Mouse (Mus musculus) embryonic facial prominence, embryonic 13.5 days (tissue): Measurements from ENCODE around the gene Ppfia4. TPM values are rescaled to one million over a fixed set of nuclear protein-coding genes. Genes with fewer than 3 reads are reported as not detected.
A peak's percentile ranks its signal among the peaks of the same experiment; 100 is the strongest.

Experiments
- ATAC-seq: fragments of 200-750 bp; cut with Nextera tagmentation; 2 replicates; pipeline ENCODE4 v1.8.0; 2017; ENCODE audit warnings: low read depth; ENCODE audit not compliant: insufficient number of reproducible peaks, insufficient read depth, low FRiP score, low TSS enrichment
- H3K27ac ChIP-seq: fragments of 300-500 bp; sonication (generic); 2 replicates; pipeline ENCODE4 v1.5.1; 2015; ENCODE audit warnings: moderate library complexity, mild to moderate bottlenecking, inconsistent platforms
- H3K27me3 ChIP-seq: fragments of 300-500 bp; sonication (generic); 2 replicates; pipeline ENCODE4 v1.6.1; 2015; ENCODE audit warnings: mild to moderate bottlenecking, inconsistent platforms
- H3K36me3 ChIP-seq: fragments of 300-500 bp; sonication (generic); 2 replicates; pipeline ENCODE4 v1.6.1; 2015; ENCODE audit warnings: mild to moderate bottlenecking, inconsistent platforms
- H3K4me1 ChIP-seq: fragments of 300-500 bp; sonication (generic); 2 replicates; pipeline ENCODE4 v1.6.1; 2015; ENCODE audit warnings: inconsistent platforms
- H3K4me2 ChIP-seq: fragments of 300-500 bp; sonication (generic); 2 replicates; pipeline ENCODE4 v1.6.1; 2015; ENCODE audit warnings: moderate library complexity, mild to moderate bottlenecking, inconsistent platforms
- H3K4me3 ChIP-seq: fragments of 300-500 bp; sonication (generic); 2 replicates; pipeline ENCODE4 v1.5.1; 2015; ENCODE audit warnings: mild to moderate bottlenecking, inconsistent platforms
- H3K9ac ChIP-seq: fragments of 300-500 bp; sonication (generic); 2 replicates; pipeline ENCODE4 v1.6.1; 2015; ENCODE audit warnings: mild to moderate bottlenecking, inconsistent platforms
- H3K9me3 ChIP-seq: fragments of 300-500 bp; sonication (generic); 2 replicates; pipeline ENCODE4 v1.6.1; 2016; ENCODE audit warnings: inconsistent platforms
- whole genome bisulfite sequencing: fragments of 180-500 bp; shearing (Covaris S2); methylation state at CpG from one replicate; pipeline ENCODE4 v1.1.7; 2015; ENCODE audit warnings: mixed read lengths; 5-methylcytosine and 5-hydroxymethylcytosine counted together
- polyA plus RNA-seq: library from polyadenylated mRNA; unstranded; fragments of >200 nt; fragmentation: Nextera tagmentation; extraction: Ambion mirVana; gene quantifications from 2 replicates; pipeline ENCODE4 v1.2.1, GENCODE M21; 2015

The Ppfia4 gene
- polyA plus RNA-seq, 1 experiment from 2014 or later, result 5.0 TPM

DNA sequence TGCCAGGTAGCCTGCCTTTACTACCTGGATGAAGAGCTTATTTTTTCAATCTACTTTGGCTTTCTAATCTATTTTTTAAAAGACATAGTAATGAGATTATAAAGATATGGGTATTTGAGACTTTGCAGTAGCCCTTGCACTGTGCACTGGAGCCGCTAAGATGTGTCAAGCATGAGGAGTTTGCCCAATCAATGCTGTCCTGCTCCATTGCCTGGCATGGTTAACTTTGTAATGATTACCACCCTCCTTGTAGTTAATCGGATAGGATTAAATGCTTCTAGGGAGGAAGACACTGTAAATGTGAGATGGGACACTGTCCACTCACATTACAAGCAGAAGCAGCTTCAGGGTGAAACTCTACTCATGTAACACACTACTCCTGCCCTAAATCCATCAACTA lies 20.6 kb upstream of the Ppfia4 start:
- H3K27ac ChIP-seq, result no peak overlapping the region
- H3K9ac ChIP-seq, result no peak overlapping the region
- WGBS, result 90% methylated on average over 2 of the region's 2 CpGs
- H3K4me1 ChIP-seq, result no peaks in the 10 kb centered on the region
- H3K27me3 ChIP-seq, result no peaks in the 10 kb centered on the region
- ATAC-seq, result no peak
- H3K9me3 ChIP-seq, result no peaks in the 10 kb centered on the region
- no peak overlapping the region for H3K4me3 ChIP-seq
- H3K36me3 ChIP-seq, result peaks cover 87% of the 10 kb centered on the region
- H3K4me2 ChIP-seq, result no peak overlapping the region

DNA sequence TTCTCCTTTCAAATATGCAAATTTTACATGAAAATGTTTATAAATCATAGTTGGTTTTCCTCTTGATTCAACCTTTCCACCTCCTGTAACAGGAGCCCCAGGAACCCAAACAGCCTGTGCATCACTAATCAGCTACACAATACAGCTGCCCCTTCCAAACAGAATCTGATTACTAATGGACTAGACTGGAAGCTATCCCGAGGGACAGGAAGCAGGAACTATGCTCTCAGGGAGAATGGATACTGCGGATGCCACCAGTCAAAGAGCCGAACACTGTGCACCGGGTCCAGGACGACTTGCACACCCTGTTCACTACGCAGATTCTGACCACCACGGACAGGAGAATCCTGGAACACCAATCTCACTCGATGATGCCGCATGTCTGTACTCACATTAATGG lies 15.1 kb upstream of the Ppfia4 start:
- Histone ChIP-seq H3K4me2 (no peak overlapping the region), H3K27ac (no peak overlapping the region), H3K9me3 (no peaks in the 10 kb centered on the region), H3K9ac (no peak overlapping the region), H3K4me3 (no peak overlapping the region), H3K27me3 (no peaks in the 10 kb centered on the region), H3K36me3 (peaks cover 61% of the 10 kb centered on the region), H3K4me1 (peaks cover 13% of the 10 kb centered on the region; the same call in 1 of the 2 replicates)
- WGBS, result 86% methylated on average over 9 of the region's 9 CpGs
- ATAC-seq, result no peak

DNA sequence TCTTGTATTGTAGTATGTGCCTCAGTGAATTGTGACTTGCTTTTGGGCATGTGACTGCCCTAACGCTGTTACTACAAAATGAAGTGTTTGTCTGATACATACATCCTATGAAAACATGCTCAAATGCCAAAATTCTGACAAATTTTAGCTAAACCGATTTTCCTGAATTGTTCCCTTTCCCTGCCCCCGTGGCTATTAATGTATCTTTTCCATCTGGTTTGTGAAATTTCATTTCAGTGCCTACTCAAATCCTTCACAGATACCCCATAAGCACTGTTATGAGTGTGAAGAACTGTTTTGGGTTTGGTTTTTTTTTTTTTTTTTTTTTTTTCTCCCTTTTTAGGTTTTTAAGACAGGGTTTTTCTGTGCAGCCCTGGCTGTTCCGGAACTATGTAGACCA lies 12.3 kb upstream of the Ppfia4 start:
- 75% methylated on average over 4 of the region's 4 CpGs for WGBS
- ATAC-seq, result no peak
- H3K4me1 ChIP-seq, result peaks cover 15% of the 10 kb centered on the region; the same call in 1 of the 2 replicates

DNA sequence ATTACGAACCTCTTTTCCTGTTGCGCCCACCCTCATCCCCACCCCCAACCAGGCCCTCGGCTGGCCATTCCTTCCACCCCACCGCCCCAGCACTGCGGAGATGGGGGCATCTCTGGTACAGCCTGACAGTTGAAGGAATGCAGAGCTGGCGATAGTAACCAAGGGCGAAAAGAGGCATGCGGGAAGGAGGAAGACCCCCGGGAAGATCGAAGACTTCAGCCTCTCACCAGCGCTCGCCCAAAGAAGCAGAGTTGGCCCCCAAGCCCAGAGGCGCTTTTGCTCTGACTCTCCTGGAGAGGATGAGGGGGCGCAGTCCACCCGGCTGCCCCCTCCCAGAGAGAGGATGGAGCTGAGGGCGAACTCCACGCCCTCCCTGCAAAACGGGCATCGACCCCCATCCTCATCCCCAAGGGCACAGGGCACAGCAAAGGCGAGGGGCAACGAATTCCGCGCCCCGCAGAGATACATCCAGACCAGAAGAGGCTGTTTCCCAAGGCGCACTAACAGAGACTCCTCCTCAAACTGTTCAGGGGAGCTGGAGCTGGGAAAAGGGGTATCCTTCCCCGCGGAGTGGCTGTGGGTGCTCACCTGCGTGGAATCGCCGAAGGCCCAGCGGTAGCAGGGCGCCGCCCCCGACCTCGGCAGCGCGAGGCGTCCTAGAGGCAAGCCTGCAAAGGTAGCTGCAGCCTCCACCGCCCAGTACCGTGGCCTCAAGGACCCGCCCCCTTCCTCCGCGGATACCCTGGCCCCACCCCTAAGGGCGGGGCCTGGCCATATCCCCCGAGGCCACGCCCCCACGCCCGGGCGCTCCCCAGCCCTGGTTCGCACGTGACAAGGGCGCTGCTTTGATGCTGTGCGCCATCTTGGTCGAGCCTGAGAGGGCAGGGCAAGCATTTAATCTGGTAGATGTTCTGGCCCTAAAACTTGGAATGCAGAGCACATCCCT lies 11.6 kb upstream of the Ppfia4 start:
- no peaks in the 10 kb centered on the region for H3K27me3 ChIP-seq
- H3K27ac ChIP-seq, result no peak overlapping the region
- peak overlapping the region; percentile 75 for H3K9ac ChIP-seq
- peaks cover 15% of the 10 kb centered on the region; the same call in 1 of the 2 replicates for H3K4me1 ChIP-seq
- peaks cover 26% of the 10 kb centered on the region for H3K36me3 ChIP-seq
- no peaks in the 10 kb centered on the region for H3K9me3 ChIP-seq
- ATAC-seq, result peak; percentile 92
- peak overlapping the region; percentile 59 for H3K4me3 ChIP-seq
- 2% methylated on average over 54 of the region's 54 CpGs for WGBS
- H3K4me2 ChIP-seq, result peak overlapping the region; percentile 96

More for the DNA sequence above, 12.3 kb upstream of the Ppfia4 start:
- Histone ChIP-seq H3K36me3 (peaks cover 34% of the 10 kb centered on the region), H3K27me3 (no peaks in the 10 kb centered on the region), H3K9ac (no peak overlapping the region), H3K9me3 (no peaks in the 10 kb centered on the region), H3K4me3 (peak overlapping the region; percentile 59), H3K27ac (no peak overlapping the region), H3K4me2 (peak overlapping the region; percentile 96)

DNA sequence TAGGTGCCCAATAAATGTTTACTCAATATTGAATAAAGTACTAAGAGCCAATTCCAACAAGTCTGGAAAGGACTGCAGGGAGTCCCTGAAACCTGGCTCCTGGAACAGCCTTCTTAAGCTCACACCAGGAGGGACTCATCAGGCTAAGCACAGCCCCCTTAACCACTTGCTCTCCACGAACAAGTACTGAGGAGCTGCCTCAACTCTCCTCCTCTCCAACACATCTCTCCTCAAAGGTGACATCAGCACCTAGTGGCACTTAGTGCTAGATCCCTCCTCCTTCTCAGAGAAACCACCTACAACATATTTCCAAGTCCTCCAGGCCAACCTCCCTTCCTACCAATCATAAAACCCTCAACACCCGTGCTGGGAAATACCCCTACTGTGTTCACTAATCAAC lies 10.8 kb upstream of the Ppfia4 start:
- Histone ChIP-seq H3K27me3 (no peaks in the 10 kb centered on the region), H3K4me1 (peaks cover 15% of the 10 kb centered on the region; the same call in 1 of the 2 replicates), H3K36me3 (peaks cover 23% of the 10 kb centered on the region), H3K27ac (no peak overlapping the region), H3K9me3 (no peaks in the 10 kb centered on the region), H3K4me2 (peak overlapping the region; percentile 96), H3K9ac (peak overlapping the region; percentile 75), H3K4me3 (peak overlapping the region; percentile 59)
- no peak for ATAC-seq
- 11% methylated on average over 2 of the region's 2 CpGs for WGBS

DNA sequence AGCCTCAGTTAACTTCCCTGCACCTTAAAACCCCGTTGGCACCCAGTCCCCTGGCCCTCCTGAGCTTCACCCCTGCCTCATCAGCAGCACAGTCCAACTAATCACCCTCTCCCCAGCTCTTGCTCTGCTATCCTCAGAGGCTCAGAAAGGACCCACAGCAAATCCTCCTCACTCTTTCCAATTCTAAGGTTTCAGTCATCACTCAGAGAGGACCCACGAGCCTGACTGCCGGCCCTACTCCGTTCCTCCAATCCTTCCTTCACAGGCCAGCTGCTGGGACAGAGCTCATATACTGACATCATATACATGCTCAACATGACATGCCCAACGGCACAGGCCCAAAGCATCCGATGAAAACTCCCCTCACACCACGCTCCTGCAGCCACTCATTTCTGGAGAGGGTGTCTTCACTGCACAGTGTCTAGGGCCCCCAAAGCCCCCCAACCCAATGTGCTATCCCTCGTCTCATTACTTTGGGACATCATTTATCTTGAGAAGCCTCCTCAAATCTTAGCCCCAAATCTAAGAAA lies 10.1 kb upstream of the Ppfia4 start:
- no peak overlapping the region for H3K9ac ChIP-seq
- H3K27ac ChIP-seq, result no peak overlapping the region
- no peaks in the 10 kb centered on the region for H3K9me3 ChIP-seq
- 0 out of 2 replicates have a peak overlapping the region, but pooled peaks have one; percentile 96 for H3K4me2 ChIP-seq
- no peaks in the 10 kb centered on the region for H3K27me3 ChIP-seq
- no peak for ATAC-seq
- no peak overlapping the region for H3K4me3 ChIP-seq
- peaks cover 15% of the 10 kb centered on the region; the same call in 1 of the 2 replicates for H3K4me1 ChIP-seq
- WGBS, result 74% methylated on average over 8 of the region's 8 CpGs
- H3K36me3 ChIP-seq, result peaks cover 20% of the 10 kb centered on the region

DNA sequence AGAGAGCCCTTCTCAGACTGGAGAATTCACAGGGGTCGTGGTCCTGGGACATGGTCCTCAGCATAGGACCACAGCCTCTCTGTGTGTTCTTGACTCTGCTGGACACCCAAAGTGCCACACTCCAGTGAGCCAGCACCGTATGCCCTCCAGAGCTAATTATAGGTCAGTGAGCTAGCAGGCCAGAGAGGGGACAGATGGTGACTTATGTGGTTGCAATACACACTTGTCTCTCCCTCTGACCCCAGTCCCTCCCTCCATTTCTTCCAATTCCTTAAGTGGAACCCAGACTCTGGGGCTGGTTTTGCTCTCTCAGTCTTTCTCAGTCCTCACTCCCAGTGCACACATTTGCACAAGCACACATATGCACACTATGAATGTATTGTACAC lies 9.5 kb upstream of the Ppfia4 start:
- no peak overlapping the region for H3K4me2 ChIP-seq
- WGBS, result 40% methylated on average over 2 of the region's 2 CpGs

DNA sequence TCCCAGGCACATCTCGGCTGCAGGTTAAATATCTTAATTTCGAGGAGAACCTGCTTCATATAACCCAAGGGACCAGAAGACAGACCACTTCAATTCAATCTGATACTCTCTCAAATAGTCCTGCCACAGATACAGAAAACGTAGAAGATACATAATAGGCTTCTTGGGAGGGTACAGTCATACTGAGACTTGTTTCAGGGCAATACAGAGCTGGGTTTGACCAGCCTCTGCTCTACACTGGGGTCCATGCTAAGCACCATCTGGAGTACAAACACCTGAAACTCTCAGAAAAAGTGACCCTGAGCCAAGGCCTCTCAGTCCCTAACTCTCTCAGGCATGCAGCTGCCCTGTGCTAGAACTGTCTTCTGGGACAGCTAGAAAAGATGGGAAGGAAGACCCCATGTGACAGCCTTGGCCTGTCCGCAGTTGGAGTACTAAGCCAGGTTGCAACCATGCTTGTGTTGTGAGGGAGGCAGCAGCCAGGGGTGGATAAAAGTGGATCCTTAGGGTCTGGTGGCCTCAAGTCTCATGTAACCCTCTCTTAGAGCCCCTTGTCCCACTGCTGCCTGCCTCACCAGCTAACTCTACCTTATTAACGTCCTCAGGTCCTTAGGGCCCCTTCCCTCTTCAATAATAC lies 9.0 kb upstream of the Ppfia4 start:
- 71% methylated on average over 5 of the region's 5 CpGs for WGBS
- Histone ChIP-seq H3K9me3 (no peaks in the 10 kb centered on the region), H3K27ac (no peak overlapping the region), H3K36me3 (peaks cover 11% of the 10 kb centered on the region), H3K4me3 (no peak overlapping the region), H3K4me2 (no peak overlapping the region), H3K9ac (no peak overlapping the region), H3K27me3 (no peaks in the 10 kb centered on the region), H3K4me1 (peaks cover 17% of the 10 kb centered on the region; the same call in 1 of the 2 replicates)
- no peak for ATAC-seq

More for the DNA sequence above, 9.5 kb upstream of the Ppfia4 start:
- no peak overlapping the region for H3K4me3 ChIP-seq
- no peaks in the 10 kb centered on the region for H3K9me3 ChIP-seq
- peaks cover 16% of the 10 kb centered on the region for H3K36me3 ChIP-seq
- H3K27me3 ChIP-seq, result no peaks in the 10 kb centered on the region
- peaks cover 15% of the 10 kb centered on the region; the same call in 1 of the 2 replicates for H3K4me1 ChIP-seq
- no peak overlapping the region for H3K9ac ChIP-seq
- no peak overlapping the region for H3K27ac ChIP-seq
- ATAC-seq, result no peak

DNA sequence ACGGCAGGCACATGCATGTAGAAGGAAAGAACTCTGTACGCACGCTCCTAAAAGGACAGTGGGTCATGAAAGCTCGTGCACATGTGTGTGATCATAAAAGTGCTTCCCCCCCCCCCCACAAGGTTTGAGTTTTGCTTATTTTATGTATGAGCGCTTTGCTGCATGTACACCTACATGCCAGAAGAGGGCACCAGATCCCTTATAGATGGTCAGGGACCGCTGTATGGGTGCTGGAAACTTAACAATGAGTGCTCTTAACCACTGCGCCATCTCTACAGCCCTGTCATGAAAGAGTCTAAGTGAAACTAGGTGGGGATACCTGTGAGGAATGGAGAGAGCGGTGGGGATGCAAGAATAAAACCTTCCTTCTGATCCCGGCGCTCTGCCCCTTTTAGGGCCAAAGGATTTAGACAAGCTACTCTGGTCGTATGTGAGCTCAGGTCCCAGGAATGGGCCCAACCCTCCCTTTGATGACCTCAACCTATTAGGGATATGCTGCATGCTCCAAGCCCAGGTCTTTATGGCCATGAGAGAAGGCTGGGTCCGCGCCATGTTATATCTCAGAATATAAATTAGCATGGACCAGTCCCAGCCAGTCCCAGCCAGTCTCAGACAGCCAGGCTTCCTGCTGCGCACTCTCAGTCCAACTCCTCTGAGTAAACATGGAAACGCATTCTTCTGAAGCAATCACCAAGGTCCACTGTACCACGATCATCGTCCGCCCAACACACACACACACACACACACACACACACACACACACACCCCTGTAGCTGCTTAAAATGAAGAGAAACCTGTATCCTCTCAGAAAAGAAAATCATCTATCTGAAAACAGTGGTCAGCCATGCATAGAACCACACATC lies 7.3 kb upstream of the Ppfia4 start:
- no peaks in the 10 kb centered on the region for H3K27me3 ChIP-seq
- no peak overlapping the region for H3K4me2 ChIP-seq
- no peak overlapping the region for H3K27ac ChIP-seq
- no peaks in the 10 kb centered on the region for H3K36me3 ChIP-seq
- 94% methylated on average over 18 of the region's 18 CpGs for WGBS
- H3K9ac ChIP-seq, result no peak overlapping the region
- no peak for ATAC-seq
- H3K9me3 ChIP-seq, result no peaks in the 10 kb centered on the region
- no peak overlapping the region for H3K4me3 ChIP-seq
- peaks cover 30% of the 10 kb centered on the region; the same call in 1 of the 2 replicates for H3K4me1 ChIP-seq

DNA sequence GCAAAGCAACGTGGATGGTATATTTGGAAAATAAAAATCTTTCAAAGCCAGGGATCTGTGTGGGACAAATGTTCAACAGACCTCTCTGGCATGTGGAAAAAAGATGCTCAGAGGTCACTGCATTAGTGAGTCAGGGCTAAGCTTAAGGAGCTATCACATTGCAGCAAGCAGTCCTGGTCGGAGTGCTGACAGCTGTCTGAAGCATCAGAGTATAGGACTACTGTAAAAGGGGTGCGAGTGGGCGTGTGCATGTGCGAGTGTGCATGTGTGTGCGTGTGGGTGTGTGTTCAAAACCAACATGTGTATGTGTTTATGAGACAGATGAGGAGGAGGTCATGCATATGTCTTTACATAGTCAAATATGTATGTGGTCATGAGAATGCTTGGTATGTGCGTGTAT lies 6.4 kb upstream of the Ppfia4 start:
- WGBS, result 81% methylated on average over 7 of the region's 7 CpGs

More for the DNA sequence above, 6.4 kb upstream of the Ppfia4 start:
- no peak overlapping the region for H3K4me2 ChIP-seq
- peaks cover 34% of the 10 kb centered on the region for H3K4me1 ChIP-seq
- no peaks in the 10 kb centered on the region for H3K36me3 ChIP-seq
- H3K27me3 ChIP-seq, result no peaks in the 10 kb centered on the region
- no peak overlapping the region for H3K9ac ChIP-seq
- no peak for ATAC-seq
- H3K27ac ChIP-seq, result no peak overlapping the region
- H3K9me3 ChIP-seq, result no peaks in the 10 kb centered on the region
- no peak overlapping the region for H3K4me3 ChIP-seq
